Mouse (Mus musculus) CH12.LX (cell line): Measurements from ENCODE around the gene Rps21. TPM values are rescaled to one million over a fixed set of nuclear protein-coding genes. Genes with fewer than 3 reads are reported as not detected.

ENCODE experiments used
- DNase-seq: peaks from one replicate; pipeline ENCODE4 v3.0.0-alpha.2; 2013; ENCODE audit errors: extremely low read depth
- H3K27ac ChIP-seq: 2 replicates; pipeline ENCODE4 v1.5.1; 2012; ENCODE audit warnings: low read depth, mild to moderate bottlenecking, control low read depth, moderate library complexity; ENCODE audit not compliant: insufficient read depth
- H3K27me3 ChIP-seq: replicated peaks from 2 replicates; pipeline ENCODE3; 2012; ENCODE audit warnings: inconsistent platforms
- H3K36me3 ChIP-seq, 2 experiments: replicated peaks in 1 of 2; 2 replicates each; pipeline versions ENCODE3 to v1.6.1; 2012; ENCODE audit warnings: inconsistent platforms in 1 of 2, low read length in 1 of 2, mild to moderate bottlenecking in 1 of 2, mixed read lengths in 1 of 2, moderate library complexity in 1 of 2; ENCODE audit not compliant: control insufficient read depth in 1 of 2, insufficient read depth in 1 of 2
- H3K4me1 ChIP-seq, 2 experiments: 2 replicates each; pipeline ENCODE4 v1.6.1; 2012; ENCODE audit warnings: inconsistent platforms in 1 of 2, moderate library complexity in 1 of 2; ENCODE audit not compliant: insufficient read depth in 2 of 2, control insufficient read depth in 1 of 2
- H3K4me2 ChIP-seq: 2 replicates; pipeline ENCODE4 v1.6.1; 2012; ENCODE audit warnings: low read depth, mild to moderate bottlenecking, control low read depth; ENCODE audit not compliant: poor library complexity, insufficient read depth, severe bottlenecking
- H3K4me3 ChIP-seq, 3 experiments: fragments of 150-350 bp in 1 of 3; sonication (generic) in 1 of 3; replicated peaks in 1 of 3; 2 replicates each; pipeline versions ENCODE3 to v1.5.1; 2011 to 2012; ENCODE audit warnings: low read depth in 2 of 3, low read length in 2 of 3, mild to moderate bottlenecking in 2 of 3, moderate library complexity in 2 of 3, control low read depth in 1 of 3, improper control_type of control experiment in 1 of 3, inconsistent platforms in 1 of 3, mixed read lengths in 1 of 3; ENCODE audit not compliant: poor library complexity in 1 of 3
- H3K79me2 ChIP-seq: replicated peaks from 2 replicates; pipeline ENCODE4 v1.6.1; 2012; ENCODE audit warnings: mild to moderate bottlenecking, moderate library complexity; ENCODE audit not compliant: control insufficient read depth, poor library complexity, insufficient read depth, severe bottlenecking; ENCODE audit errors: extremely low read depth
- H3K9ac ChIP-seq: 2 replicates; pipeline ENCODE4 v1.6.1; 2012; ENCODE audit warnings: low read depth, mild to moderate bottlenecking, control low read depth, moderate library complexity; ENCODE audit not compliant: insufficient read depth
- H3K9me3 ChIP-seq: replicated peaks from 2 replicates; pipeline ENCODE3; 2012; ENCODE audit warnings: low read length, inconsistent platforms, mixed read lengths
- CHD2 ChIP-seq: IDR thresholded peaks from 2 replicates; pipeline ENCODE4 v1.6.1; 2011; ENCODE audit warnings: low read length, improper control_type of control experiment
- CTCF ChIP-seq, 2 experiments: IDR thresholded peaks in 1 of 2; conservative IDR thresholded peaks in 1 of 2; 2 replicates each; pipeline ENCODE4 v1.5.1; 2011 to 2012; ENCODE audit warnings: low read depth in 2 of 2, low read length in 2 of 2, improper control_type of control experiment in 1 of 2, inconsistent platforms in 1 of 2, mild to moderate bottlenecking in 1 of 2, moderate library complexity in 1 of 2
- EP300 ChIP-seq: IDR thresholded peaks from 2 replicates; pipeline ENCODE4 v1.6.1; 2011; ENCODE audit warnings: low read length, improper control_type of control experiment
- ETS1 ChIP-seq: conservative IDR thresholded peaks from 2 replicates; pipeline ENCODE4 v1.6.1; 2012; ENCODE audit warnings: low read depth, mild to moderate bottlenecking, inconsistent platforms, low read length, improper control_type of control experiment, moderate library complexity
- GABPA ChIP-seq: IDR thresholded peaks from 2 replicates; pipeline ENCODE4 v1.6.1; 2012; ENCODE audit warnings: low read depth, low read length, improper control_type of control experiment, inconsistent platforms; ENCODE audit not compliant: insufficient replicate concordance
- IRF4 ChIP-seq: IDR thresholded peaks from 2 replicates; pipeline ENCODE4 v1.6.1; 2014; ENCODE audit warnings: low read depth, mild to moderate bottlenecking, inconsistent platforms, low read length, improper control_type of control experiment
- JUN ChIP-seq: IDR thresholded peaks from 2 replicates; pipeline ENCODE4 v1.6.1; 2011; ENCODE audit warnings: low read depth, mild to moderate bottlenecking, low read length, improper control_type of control experiment, moderate library complexity; ENCODE audit not compliant: insufficient read depth
- KAT2A ChIP-seq: IDR thresholded peaks from 2 replicates; pipeline ENCODE4 v1.6.1; 2012; ENCODE audit warnings: low read length, improper control_type of control experiment, inconsistent platforms; ENCODE audit not compliant: insufficient replicate concordance
- MAFK ChIP-seq: IDR thresholded peaks from 2 replicates; pipeline ENCODE4 v1.6.1; 2011; ENCODE audit warnings: low read length, improper control_type of control experiment; ENCODE audit not compliant: insufficient replicate concordance
- MEF2A ChIP-seq: IDR thresholded peaks from 2 replicates; pipeline ENCODE4 v1.6.1; 2014; ENCODE audit warnings: low read depth, mild to moderate bottlenecking, inconsistent platforms, low read length, improper control_type of control experiment, borderline replicate concordance
- MXI1 ChIP-seq: IDR thresholded peaks from 2 replicates; pipeline ENCODE4 v1.6.1; 2011; ENCODE audit warnings: mild to moderate bottlenecking, low read depth, low read length, improper control_type of control experiment
- MYC ChIP-seq: IDR thresholded peaks from 2 replicates; pipeline ENCODE4 v1.6.1; 2011; ENCODE audit warnings: low read depth, mild to moderate bottlenecking, improper control_type of control experiment, low read length
- PAX5 ChIP-seq: IDR thresholded peaks from 2 replicates; pipeline ENCODE4 v1.6.1; 2012; ENCODE audit warnings: low read length, inconsistent platforms, mixed read lengths
- POLR2A ChIP-seq: IDR thresholded peaks from 2 replicates; pipeline ENCODE4 v1.6.1; 2011; ENCODE audit warnings: low read depth, mild to moderate bottlenecking, improper control_type of control experiment, low read length
- POLR2AphosphoS2 ChIP-seq: IDR thresholded peaks from 2 replicates; pipeline ENCODE4 v1.6.1; 2011; ENCODE audit warnings: low read depth, low read length, improper control_type of control experiment
- RAD21 ChIP-seq: IDR thresholded peaks from 2 replicates; pipeline ENCODE4 v1.6.1; 2011; ENCODE audit warnings: low read depth, mild to moderate bottlenecking, low read length, improper control_type of control experiment, moderate library complexity
- RCOR1 ChIP-seq: conservative IDR thresholded peaks from 2 replicates; pipeline ENCODE4 v1.6.1; 2012; ENCODE audit warnings: low read depth, mild to moderate bottlenecking, inconsistent platforms, low read length, improper control_type of control experiment
- SMC3 ChIP-seq: IDR thresholded peaks from 2 replicates; pipeline ENCODE4 v1.6.1; 2011; ENCODE audit warnings: low read depth, low read length, improper control_type of control experiment
- TCF12 ChIP-seq: IDR thresholded peaks from 2 replicates; pipeline ENCODE4 v1.6.1; 2014; ENCODE audit warnings: low read depth, mild to moderate bottlenecking, inconsistent platforms, low read length, improper control_type of control experiment
- USF1 ChIP-seq: IDR thresholded peaks from 2 replicates; pipeline ENCODE4 v1.6.1; 2014; ENCODE audit warnings: low read depth, mild to moderate bottlenecking, inconsistent platforms, low read length, improper control_type of control experiment
- ZC3H11A ChIP-seq: IDR thresholded peaks from 2 replicates; pipeline ENCODE4 v1.6.1; 2012; ENCODE audit warnings: low read depth, mild to moderate bottlenecking, inconsistent platforms, low read length, improper control_type of control experiment
- ZKSCAN1 ChIP-seq: IDR thresholded peaks from 2 replicates; pipeline ENCODE4 v1.6.1; 2012; ENCODE audit warnings: low read depth, inconsistent platforms, low read length, improper control_type of control experiment, borderline replicate concordance
- dilution Hi-C: fragments of 300-500 bp; cut with MboI; formaldehyde crosslinking; loops from 2 replicates; pipeline ENCODE4 v1.14.3; 2020; ENCODE audit warnings: low sequenced_read_pairs; ENCODE audit not compliant: extremely low pct_unique_long_range_greater_than_20kb, extremely low pct_ligation_motif_present
- in situ Hi-C: fragments of 300-500 bp; cut with MboI; formaldehyde crosslinking; loops from 3 replicates; pipeline ENCODE4 v1.14.3; 2019; ENCODE audit warnings: low sequenced_read_pairs, low pct_ligation_motif_present, low pct_unique_long_range_greater_than_20kb, mixed read lengths
- polyA plus RNA-seq: library from polyadenylated mRNA; unstranded; fragments of >175 nt; gene quantifications from 2 replicates; pipeline ENCODE4 v1.2.1, GENCODE M21; 2012; ENCODE audit warnings: low read depth; ENCODE audit not compliant: insufficient read length
- total RNA-seq, 2 experiments: library from RNA; depleted of rRNA; stranded (reverse); fragments of 300-350 nt in 1 of 2; fragments of >200 nt in 1 of 2; gene quantifications; 2 replicates each; pipeline ENCODE4 v1.2.3; 2012 to 2014

Rps21 gene
- total and polyA plus RNA-seq, 3 experiments, result 705 to 3,770 (median 1,686) TPM

DNA sequence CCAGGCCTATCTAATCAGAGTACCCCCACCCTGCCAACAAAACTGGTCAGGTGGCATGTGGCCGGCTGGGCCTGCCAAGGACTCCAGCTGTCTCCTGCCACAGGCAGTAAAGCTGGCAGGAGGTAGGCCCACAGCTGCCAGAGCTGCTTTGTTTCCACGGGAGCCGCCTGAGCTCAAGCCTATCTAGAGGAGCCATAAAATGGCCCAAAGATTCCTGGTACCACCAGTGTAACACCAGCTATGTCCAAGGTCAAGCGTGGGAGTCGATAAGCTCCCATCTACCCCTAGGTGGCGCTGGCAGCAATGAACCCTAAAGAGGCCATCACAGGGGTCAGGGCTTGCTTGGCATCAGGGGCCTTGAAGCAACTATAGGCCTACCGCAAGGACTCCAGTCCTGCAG, 49.3 kb upstream of the Rps21 start:
- Histone ChIP-seq H3K9me3 (peaks cover 4% of the 10 kb centered on the region), H3K27ac (no peak overlapping the region), H3K36me3 (no peaks in the 10 kb centered on the region), H3K9ac (no peak overlapping the region), H3K27me3 (peaks cover 28% of the 10 kb centered on the region), H3K4me3 (no peak overlapping the region), H3K4me1 (peaks cover 4 to 13% of the 10 kb centered on the region in 2 experiments; a peak in 3 of 4 replicates), H3K4me2 (no peak overlapping the region), H3K79me2 (no peaks in the 10 kb centered on the region)
- peak; percentile 23 for DNase-seq
- dilution Hi-C loops (no loop called here), in situ Hi-C loops (no loop called here)
- TF ChIP-seq EP300 (no peak), GABPA (no peak), SMC3 (peak; percentile 38), USF1 (no peak), IRF4 (no peak), MEF2A (no peak), RAD21 (peak; percentile 21), CHD2 (no peak), ZC3H11A (no peak), MXI1 (no peak), CTCF (conservative IDR thresholded peaks at IDR 0.05 in 1 of 2, IDR thresholded peaks at IDR 0.05 in 1 of 2; ENCODE audit: low read depth in 2 of 2, low read length in 2 of 2) (peak; percentile 18 to 71; a peak in 2 of 4 replicates), POLR2AphosphoS2 (no peak), RCOR1 (no peak), TCF12 (0 out of 2 replicates have a peak, but pooled peaks have one; percentile 24)

DNA sequence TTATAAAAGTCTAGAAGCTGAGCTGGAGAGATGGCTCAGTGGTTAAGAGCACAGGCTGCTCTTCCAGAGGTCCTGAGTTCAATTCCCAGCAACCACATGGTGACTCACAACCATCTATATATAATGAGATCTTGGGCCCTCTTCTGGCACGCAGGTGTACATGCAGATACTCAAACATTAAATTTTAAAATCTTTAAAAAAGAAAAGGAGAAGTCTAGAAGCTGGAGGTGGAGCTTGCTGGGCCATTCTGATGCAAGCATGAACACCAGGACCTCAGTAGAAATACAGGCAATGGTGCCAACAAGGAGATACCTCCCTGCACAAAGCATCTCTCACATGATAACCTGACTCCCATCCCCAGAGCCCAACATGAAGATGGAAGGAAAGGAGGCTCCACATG, 48.2 kb upstream of the Rps21 start:
- DNase-seq, result no peak
- H3K4me2 ChIP-seq, result no peak overlapping the region
- H3K36me3 ChIP-seq, result no peaks in the 10 kb centered on the region
- in situ Hi-C loops (no loop called here), dilution Hi-C loops (no loop called here)
- H3K79me2 ChIP-seq, result no peaks in the 10 kb centered on the region
- H3K9me3 ChIP-seq, result peaks cover 4% of the 10 kb centered on the region
- H3K27me3 ChIP-seq, result peaks cover 24% of the 10 kb centered on the region
- peaks cover 0 to 8% of the 10 kb centered on the region in 2 experiments; a peak in 1 of 4 replicates for H3K4me1 ChIP-seq
- H3K27ac ChIP-seq, result no peak overlapping the region
- H3K4me3 ChIP-seq, result no peak overlapping the region
- no peak overlapping the region for H3K9ac ChIP-seq
- TF ChIP-seq POLR2AphosphoS2 (no peak), ETS1 (no peak), MYC (no peak), JUN (no peak), PAX5 (no peak), SMC3 (no peak), POLR2A (no peak), ZKSCAN1 (no peak), IRF4 (no peak), MAFK (no peak), KAT2A (no peak), ZC3H11A (no peak)
